Mouse (Mus musculus): ENCODE results near the gene Llgl2.

DNA sequence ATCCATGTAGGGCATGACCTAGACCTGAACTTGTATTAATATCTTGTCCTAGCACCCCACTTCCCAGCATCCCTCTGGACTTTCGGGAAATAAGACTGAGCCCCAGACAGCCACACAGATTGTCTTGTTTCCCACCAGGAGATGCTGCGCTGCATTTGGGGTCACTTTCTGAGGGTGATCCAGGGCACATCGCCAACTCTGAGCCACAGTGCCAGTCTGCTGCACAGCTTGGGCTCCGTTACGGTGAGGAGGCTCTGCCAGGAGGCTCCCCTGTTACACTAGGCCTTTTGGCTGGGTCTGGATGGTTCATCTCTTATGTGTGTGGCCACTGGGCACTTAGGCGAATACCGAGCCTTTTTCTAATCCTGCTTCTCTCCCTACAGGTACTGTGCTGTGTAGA is 34.1 kb upstream of the Llgl2 start:
- no peak for TF ChIP-seq E2F4 (IDR thresholded peaks at IDR 0.05; ENCODE audit: insufficient read depth)
- TF ChIP-seq MYOD1 (IDR thresholded peaks at IDR 0.05; ENCODE audit: control insufficient read depth in 1 of 3, insufficient read length in 2 of 3, low read depth in 2 of 3): no peak
- TF ChIP-seq POLR2A (IDR thresholded peaks at IDR 0.05; ENCODE audit: insufficient read length, low read depth): no peak
- TF ChIP-seq MYOG (IDR thresholded peaks at IDR 0.05; ENCODE audit: control insufficient read depth in 1 of 3, insufficient read depth in 1 of 3, insufficient read length in 2 of 3, low read depth in 2 of 3): no peak
- TF ChIP-seq TCF12 (IDR thresholded peaks at IDR 0.05; ENCODE audit: insufficient read depth, poor library complexity, severe bottlenecking): no peak
- TF ChIP-seq USF1 (IDR thresholded peaks at IDR 0.05; ENCODE audit: low read depth): no peak
- no peak for TF ChIP-seq SRF (IDR thresholded peaks at IDR 0.05; ENCODE audit: control insufficient read depth, insufficient read length, low read depth)
- no peak for TF ChIP-seq CEBPB (IDR thresholded peaks at IDR 0.05; ENCODE audit: insufficient read depth, poor library complexity, severe bottlenecking)
- TF ChIP-seq TCF3 (IDR thresholded peaks at IDR 0.05; ENCODE audit: insufficient read length, low read depth): no peak
- TF ChIP-seq MAX (IDR thresholded peaks at IDR 0.05; ENCODE audit: low read depth): no peak
- TF ChIP-seq POLR2AphosphoS2 (IDR thresholded peaks at IDR 0.05; ENCODE audit: insufficient read length, low read depth): no peak
